Mouse (Mus musculus) stomach, postnatal 0 days (tissue): ENCODE data around the gene Cd81. TPM values are rescaled to one million over a fixed set of nuclear protein-coding genes. Genes with fewer than 3 reads are reported as not detected.
A peak's percentile ranks its signal among the peaks of the same experiment; 100 is the strongest.

Source experiments
- ATAC-seq: fragments of 200-750 bp; cut with Nextera tagmentation; 2 replicates; pipeline ENCODE4 v1.8.0; 2017; ENCODE audit not compliant: low FRiP score, low TSS enrichment
- DNase-seq: peaks from one replicate; pipeline ENCODE4 v3.0.0-alpha.2; 2016; ENCODE audit warnings: low spot score
- H3K27ac ChIP-seq: fragments of 300-500 bp; sonication (generic); replicated peaks from 2 replicates; pipeline ENCODE4 v1.5.1; 2014; ENCODE audit warnings: mild to moderate bottlenecking, control low read depth
- H3K27me3 ChIP-seq: fragments of 300-500 bp; sonication (generic); 2 replicates; pipeline ENCODE4 v1.6.1; 2014; ENCODE audit warnings: low read length; ENCODE audit not compliant: control insufficient read depth, insufficient read depth
- H3K36me3 ChIP-seq: fragments of 300-500 bp; sonication (generic); 2 replicates; pipeline ENCODE4 v1.6.1; 2014; ENCODE audit warnings: low read length, mixed read lengths; ENCODE audit not compliant: control insufficient read depth, insufficient read depth
- H3K4me1 ChIP-seq: fragments of 300-500 bp; sonication (generic); replicated peaks from 2 replicates; pipeline ENCODE4 v1.6.1; 2014; ENCODE audit warnings: antibody characterized with exemption; ENCODE audit not compliant: control insufficient read depth, insufficient read depth
- H3K4me2 ChIP-seq: fragments of 300-500 bp; sonication (generic); replicated peaks from 2 replicates; pipeline ENCODE4 v1.6.1; 2014; ENCODE audit warnings: low read depth, mild to moderate bottlenecking, control low read depth, moderate library complexity
- H3K4me3 ChIP-seq: fragments of 300-500 bp; sonication (generic); 2 replicates; pipeline ENCODE4 v1.5.1; 2014; ENCODE audit warnings: low read depth, low read length, control low read depth
- H3K9ac ChIP-seq: fragments of 300-500 bp; sonication (generic); 2 replicates; pipeline ENCODE4 v1.6.1; 2014; ENCODE audit warnings: mild to moderate bottlenecking, low read length, control low read depth, mixed read lengths
- H3K9me3 ChIP-seq: fragments of 300-500 bp; sonication (generic); 2 replicates; pipeline ENCODE4 v1.6.1; 2016; ENCODE audit warnings: low read length; ENCODE audit not compliant: control insufficient read depth
- CTCF ChIP-seq: IDR thresholded peaks from 2 replicates; pipeline ENCODE4 v1.5.1; 2016; ENCODE audit warnings: antibody characterized with exemption, low read depth, mild to moderate bottlenecking, moderate library complexity
- EP300 ChIP-seq: optimal IDR thresholded peaks from 2 replicates; pipeline ENCODE3; 2016; ENCODE audit warnings: antibody characterized with exemption
- WGBS: fragments of 180-500 bp; shearing (Covaris S2); extraction: QIAGEN DNeasy Blood & Tissue Kit; methylation state at CpG from one replicate; pipeline ENCODE4 v1.1.7; 2014; 5-methylcytosine and 5-hydroxymethylcytosine counted together
- polyA plus RNA-seq: library from polyadenylated mRNA; unstranded; fragments of >200 nt; fragmentation: Nextera tagmentation; extraction: Ambion mirVana; gene quantifications from 2 replicates; pipeline ENCODE4 v1.2.1, GENCODE M21; 2015

Gene Cd81
- polyA plus RNA-seq, 1 experiment from 2014 or later: 381 TPM

- no peak for ATAC-seq
- no peak for DNase-seq
These were observed 6.8 kb downstream of the Cd81 start for GRCm38 (mm10) chr7:143059202-143059870.

GRCm38 (mm10) chr7:143062704-143063103, 10.2 kb downstream of the Cd81 start:
- no peak overlapping the region for H3K4me2 ChIP-seq
- ATAC-seq (peak; percentile 70), DNase-seq (peak; percentile 56)

More at GRCm38 (mm10) chr7:143059202-143059870, 6.8 kb downstream of the Cd81 start:
- Histone ChIP-seq H3K27ac (peak overlapping the region; percentile 67), H3K9ac (no peak overlapping the region; the same call in 1 of the 2 replicates), H3K27me3 (no peaks in the 10 kb centered on the region), H3K4me2 (no peak overlapping the region), H3K4me3 (no peak overlapping the region), H3K4me1 (peaks cover 31% of the 10 kb centered on the region), H3K9me3 (no peaks in the 10 kb centered on the region), H3K36me3 (peaks cover 11% of the 10 kb centered on the region; the same call in 1 of the 2 replicates)
- 48% methylated on average over 5 of the region's 5 CpGs for WGBS
- no peak for TF ChIP-seq EP300

GRCm38 (mm10) chr7:143064226-143064625, 11.7 kb downstream of the Cd81 start:
- Histone ChIP-seq H3K36me3 (peaks cover 39% of the 10 kb centered on the region), H3K9ac (no peak overlapping the region), H3K9me3 (no peaks in the 10 kb centered on the region), H3K27ac (no peak overlapping the region), H3K27me3 (no peaks in the 10 kb centered on the region), H3K4me2 (no peak overlapping the region), H3K4me1 (no peaks in the 10 kb centered on the region), H3K4me3 (no peak overlapping the region)
- no peak for ATAC-seq
- 78% methylated on average over 6 of the region's 6 CpGs for WGBS
- no peak for DNase-seq
- no peak for TF ChIP-seq CTCF
- TF ChIP-seq EP300: no peak

More at GRCm38 (mm10) chr7:143062704-143063103, 10.2 kb downstream of the Cd81 start:
- 0 out of 2 replicates have a peak overlapping the region, but pooled peaks have one; percentile 13 for H3K27ac ChIP-seq
- H3K9ac ChIP-seq: no peak overlapping the region
- H3K27me3 ChIP-seq: no peaks in the 10 kb centered on the region
- H3K4me1 ChIP-seq: peaks cover 13% of the 10 kb centered on the region
- no peaks in the 10 kb centered on the region for H3K9me3 ChIP-seq
- WGBS: 28% methylated on average over 2 of the region's 2 CpGs
- no peak overlapping the region for H3K4me3 ChIP-seq
- no peak for TF ChIP-seq EP300
- TF ChIP-seq CTCF: no peak
- H3K36me3 ChIP-seq: peaks cover 32% of the 10 kb centered on the region

GRCm38 (mm10) chr7:143065692-143066091, 13.2 kb downstream of the Cd81 start:
- DNase-seq (no peak), ATAC-seq (no peak)
- Histone ChIP-seq H3K4me1 (peaks cover 6% of the 10 kb centered on the region; the same call in 1 of the 2 replicates), H3K27ac (no peak overlapping the region), H3K4me2 (no peak overlapping the region), H3K36me3 (peaks cover 39% of the 10 kb centered on the region), H3K9me3 (no peaks in the 10 kb centered on the region), H3K27me3 (no peaks in the 10 kb centered on the region), H3K4me3 (no peak overlapping the region), H3K9ac (no peak overlapping the region)
- 83% methylated on average over 2 of the region's 2 CpGs for WGBS
- TF ChIP-seq EP300: no peak
- no peak for TF ChIP-seq CTCF

GRCm38 (mm10) chr7:143067469-143067868, 14.9 kb downstream of the Cd81 start:
- no peak for DNase-seq
- H3K9ac ChIP-seq: no peak overlapping the region

GRCm38 (mm10) chr7:143067897-143068296, 15.4 kb downstream of the Cd81 start:
- TF ChIP-seq CTCF (no peak), EP300 (no peak)
- Histone ChIP-seq H3K27me3 (no peaks in the 10 kb centered on the region), H3K9me3 (no peaks in the 10 kb centered on the region), H3K27ac (peak overlapping the region; percentile 96), H3K4me2 (no peak overlapping the region), H3K9ac (no peak overlapping the region), H3K4me1 (peaks cover 6% of the 10 kb centered on the region; the same call in 1 of the 2 replicates), H3K36me3 (peaks cover 35% of the 10 kb centered on the region), H3K4me3 (no peak overlapping the region)
- 65% methylated on average over 3 of the region's 3 CpGs for WGBS
- ATAC-seq (no peak), DNase-seq (no peak)

More at GRCm38 (mm10) chr7:143067469-143067868, 14.9 kb downstream of the Cd81 start:
- peaks cover 37% of the 10 kb centered on the region for H3K36me3 ChIP-seq
- H3K27me3 ChIP-seq: no peaks in the 10 kb centered on the region
- TF ChIP-seq EP300: no peak
- no peak for TF ChIP-seq CTCF
- ATAC-seq: no peak
- H3K4me1 ChIP-seq: peaks cover 6% of the 10 kb centered on the region; the same call in 1 of the 2 replicates
- no peak overlapping the region for H3K4me3 ChIP-seq
- 54% methylated on average over 2 of the region's 2 CpGs for WGBS
- no peaks in the 10 kb centered on the region for H3K9me3 ChIP-seq
- H3K4me2 ChIP-seq: no peak overlapping the region
- H3K27ac ChIP-seq: peak overlapping the region; percentile 96; the same call in 1 of the 2 replicates
